Mouse (Mus musculus): ENCODE measurements at regions not wholly inside any gene's neighbourhood (a gene's known extent, or its start where the extent isn't known, plus 50 kb on each side); places are given as distances from the start of the nearest gene placed in this dataset.

- no peak for DNase-seq
Measured at GRCm38 (mm10) chr5:41476001-41476400, 232.0 kb downstream of the Rab28 start.

GRCm38 (mm10) chr5:41445512-41446005, 262.4 kb downstream of the Rab28 start:
- no peak for DNase-seq

GRCm38 (mm10) chr5:41441081-41441480, 266.9 kb downstream of the Rab28 start:
- DNase-seq, result no peak

- no peak for DNase-seq
Measured at GRCm38 (mm10) chr5:41419121-41419874, 288.7 kb downstream of the Rab28 start.

GRCm38 (mm10) chr5:41409070-41409668, 298.8 kb downstream of the Rab28 start:
- no peak for DNase-seq

GRCm38 (mm10) chr5:41392802-41393234, 315.1 kb downstream of the Rab28 start:
- no peak for DNase-seq

- DNase-seq, result no peak
Measured at GRCm38 (mm10) chr5:41392137-41392554, 315.8 kb downstream of the Rab28 start.

GRCm38 (mm10) chr5:41373409-41373808, 334.5 kb downstream of the Rab28 start:
- peak; percentile 21 to 30 for DNase-seq

GRCm38 (mm10) chr5:41371461-41371860, 336.5 kb downstream of the Rab28 start:
- no peak for DNase-seq

- no peak for DNase-seq
Measured at GRCm38 (mm10) chr5:41370356-41370755, 337.6 kb downstream of the Rab28 start.

- no peak for DNase-seq
Measured at GRCm38 (mm10) chr5:41369907-41370306, 338.1 kb downstream of the Rab28 start.

- no peak for DNase-seq
Measured at GRCm38 (mm10) chr5:41365883-41366282, 342.1 kb downstream of the Rab28 start.

GRCm38 (mm10) chr5:41348410-41348821, 359.5 kb downstream of the Rab28 start:
- DNase-seq, result no peak

- no peak for DNase-seq
Measured at GRCm38 (mm10) chr5:41347416-41347815, 360.5 kb downstream of the Rab28 start.

GRCm38 (mm10) chr5:41340581-41340980, 367.4 kb downstream of the Rab28 start:
- no peak for DNase-seq

- DNase-seq, result no peak
Measured at GRCm38 (mm10) chr5:41296440-41296839, 411.5 kb downstream of the Rab28 start.

- no peak for DNase-seq
Measured at GRCm38 (mm10) chr5:41266731-41267130, 441.2 kb downstream of the Rab28 start.

GRCm38 (mm10) chr5:41266317-41266716, 441.6 kb downstream of the Rab28 start:
- DNase-seq, result peak in 1 of 2 experiments; percentile 2

- no peak for DNase-seq
Measured at GRCm38 (mm10) chr5:41261654-41262237, 446.2 kb downstream of the Rab28 start.

Data from kidney, postnatal 25 days (tissue).